Mouse (Mus musculus): Measurements from ENCODE around the gene Tomm20.
"Not testable (repeated sequence)": the region's sequence is repeated elsewhere in the genome, so short reads cannot be mapped to it uniquely, and the experiment has no call there.

- TF ChIP-seq CTCF (IDR thresholded peaks at IDR 0.05; ENCODE audit: borderline replicate concordance, control insufficient read depth, extremely low read depth, insufficient read depth, low read length, poor library complexity); POLR2A (IDR thresholded peaks at IDR 0.05; ENCODE audit: control insufficient read depth, extremely low read depth, insufficient read depth, low read length, poor library complexity): not testable (repeated sequence)
Measured at GRCm38 (mm10) chr8:126978535-126978934, 32.9 kb upstream of the Tomm20 start.
